Mouse (Mus musculus) testis, adult 2 months (tissue): Measurements from ENCODE around the gene Dmrt2.

ENCODE experiments used
- CTCF ChIP-seq: fragments of 200-500 bp; IDR thresholded peaks from 2 replicates; pipeline ENCODE4 v1.5.1; 2012; ENCODE audit warnings: low read depth, mild to moderate bottlenecking, inconsistent platforms, low read length, moderate library complexity; ENCODE audit not compliant: control insufficient read depth, insufficient read depth, insufficient replicate concordance
- POLR2A ChIP-seq: fragments of 200-500 bp; IDR thresholded peaks from 2 replicates; pipeline ENCODE4 v1.6.1; 2012; ENCODE audit warnings: low read depth, mild to moderate bottlenecking, inconsistent platforms, low read length, moderate library complexity; ENCODE audit not compliant: control insufficient read depth

DNA sequence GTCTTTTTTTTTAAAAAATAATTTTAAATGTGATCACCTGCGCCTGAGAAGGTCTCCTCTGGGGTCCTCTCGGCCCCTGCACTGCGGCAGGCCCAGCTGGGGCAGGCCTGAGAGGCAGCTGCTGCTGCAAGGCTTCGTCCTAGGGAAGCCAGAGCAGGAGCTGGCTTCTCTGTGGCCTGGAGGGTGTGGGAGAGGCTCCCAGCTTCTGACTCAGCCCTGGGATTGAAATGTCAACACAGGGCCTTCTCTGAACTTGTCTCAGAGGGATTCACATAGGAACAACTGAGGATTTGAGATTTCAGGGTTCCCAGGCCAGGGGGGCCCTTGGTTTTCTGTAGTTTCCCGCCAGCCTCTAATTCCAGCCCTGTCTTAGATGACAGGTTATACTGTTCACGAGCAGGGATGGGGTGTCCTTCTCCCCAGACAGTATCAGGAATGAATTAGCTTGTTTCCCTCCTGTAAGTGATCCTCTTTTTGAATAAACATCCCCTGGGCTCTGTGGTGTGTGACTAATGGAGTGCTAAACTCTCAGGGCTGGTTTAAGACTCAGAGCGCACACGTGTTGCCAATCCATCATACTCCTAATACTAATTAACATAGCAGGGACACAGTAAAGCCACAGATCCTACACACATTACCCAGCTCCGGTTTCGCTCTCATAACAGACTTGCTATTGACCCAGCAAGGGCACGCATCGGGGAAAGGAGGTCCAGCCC is 18.0 kb upstream of the Dmrt2 start:
- TF ChIP-seq CTCF (no peak), POLR2A (no peak)
